Mouse (Mus musculus) heart, adult 8-10 months (tissue): ENCODE results near the gene Tmem163. TPM values are rescaled to one million over a fixed set of nuclear protein-coding genes. Genes with fewer than 3 reads are reported as not detected.

Experiments
- DNase-seq: peaks from one replicate; pipeline ENCODE4 v3.0.0; 2022; ENCODE audit warnings: low spot score
- total RNA-seq, 4 experiments: library from RNA; stranded (reverse); gene quantifications; 2 replicates each; pipeline ENCODE4 v1.2.4; 2022

The Tmem163 gene
- total RNA-seq, 4 experiments from 2014 or later, result 5.3 to 8.2 (median 6.3) TPM

GRCm38 (mm10) chr1:127568641-127569040 lies 110.7 kb downstream of the Tmem163 start:
- no peak for DNase-seq

DNA sequence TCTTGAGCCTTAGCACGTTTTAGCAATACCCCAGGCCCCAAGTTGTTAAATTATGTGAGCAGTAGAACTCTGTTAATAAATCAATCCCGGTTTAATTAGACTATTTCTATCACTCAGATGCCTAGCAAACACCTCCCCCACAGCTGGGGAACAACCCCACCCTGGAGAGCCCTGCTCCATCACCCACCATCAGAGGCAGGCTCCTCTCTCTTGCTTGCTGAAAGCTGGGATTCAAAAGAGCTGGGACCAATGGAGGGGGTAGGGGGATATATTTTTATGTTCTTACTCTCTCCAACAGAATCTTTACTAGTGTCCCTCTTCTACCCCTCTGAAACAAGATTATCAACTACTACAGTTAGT lies 122.9 kb downstream of the Tmem163 start:
- no peak for DNase-seq

DNA sequence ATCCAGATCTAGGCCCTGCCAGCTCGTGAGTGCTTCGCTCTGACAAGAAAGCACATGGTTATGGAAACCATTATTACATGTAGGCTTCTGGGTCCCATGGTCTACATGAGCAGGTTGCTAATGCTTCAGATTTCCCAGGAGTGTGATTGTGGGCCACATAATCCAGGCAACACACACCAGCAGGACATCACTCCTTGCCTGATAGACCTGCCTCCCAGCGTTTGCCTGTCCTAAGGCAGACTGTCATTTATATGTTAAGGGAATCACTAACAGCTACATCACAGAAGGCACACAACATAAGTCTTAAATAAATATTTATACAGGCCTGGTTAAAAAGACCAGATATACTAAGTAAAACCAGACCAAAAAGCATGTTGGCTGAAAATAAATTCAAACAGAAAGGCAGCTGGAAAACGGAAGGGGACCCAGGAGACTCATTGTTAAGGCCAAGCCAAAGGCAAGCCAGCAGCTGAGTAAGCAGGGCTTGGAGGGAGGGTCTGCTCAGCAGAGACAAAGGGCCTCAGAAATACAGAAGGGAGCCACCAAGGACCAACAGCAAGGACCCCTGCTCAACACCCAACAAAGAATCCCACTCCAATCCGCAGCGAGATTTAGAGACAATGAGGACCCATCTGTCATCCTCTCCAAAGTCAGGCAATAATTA lies 123.4 kb downstream of the Tmem163 start:
- no peak for DNase-seq

DNA sequence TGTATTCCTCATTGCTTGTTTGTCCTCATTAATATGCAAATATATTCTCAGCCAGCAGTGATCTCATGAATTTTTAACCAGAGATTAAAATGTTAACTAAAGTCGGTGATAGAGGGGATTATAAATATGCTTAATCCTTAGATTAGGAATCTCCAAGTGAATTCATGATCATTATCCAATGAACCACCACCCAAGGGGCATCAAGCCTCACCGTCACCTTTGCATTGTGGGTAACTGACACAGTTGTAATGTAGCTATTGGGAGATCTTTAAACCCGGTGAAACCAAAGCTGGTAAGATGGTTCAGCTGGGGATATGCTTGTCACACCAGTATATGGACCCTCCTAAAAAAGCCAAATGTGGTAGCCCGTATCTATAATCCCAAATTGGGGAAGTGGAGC lies 131.3 kb downstream of the Tmem163 start:
- DNase-seq, result no peak

DNA sequence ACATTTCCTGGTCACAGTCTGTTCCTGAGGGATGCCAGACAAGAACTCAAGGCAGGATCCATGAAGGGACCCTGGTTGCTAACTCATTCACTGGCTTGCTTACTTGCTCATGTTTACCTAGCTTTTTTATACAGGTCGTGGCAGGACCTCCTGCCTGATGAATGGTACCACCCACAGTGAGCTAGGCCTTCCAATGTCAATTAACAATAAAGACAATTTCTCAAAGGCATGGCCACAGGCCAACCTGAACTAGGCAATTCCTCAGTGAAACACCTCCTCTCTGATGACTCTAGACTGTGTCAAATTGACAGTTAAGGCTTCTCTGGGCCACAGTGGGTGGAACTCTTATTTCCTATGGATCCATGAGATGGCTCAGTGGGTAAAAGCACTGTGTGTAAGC lies 136.6 kb downstream of the Tmem163 start:
- no peak for DNase-seq

DNA sequence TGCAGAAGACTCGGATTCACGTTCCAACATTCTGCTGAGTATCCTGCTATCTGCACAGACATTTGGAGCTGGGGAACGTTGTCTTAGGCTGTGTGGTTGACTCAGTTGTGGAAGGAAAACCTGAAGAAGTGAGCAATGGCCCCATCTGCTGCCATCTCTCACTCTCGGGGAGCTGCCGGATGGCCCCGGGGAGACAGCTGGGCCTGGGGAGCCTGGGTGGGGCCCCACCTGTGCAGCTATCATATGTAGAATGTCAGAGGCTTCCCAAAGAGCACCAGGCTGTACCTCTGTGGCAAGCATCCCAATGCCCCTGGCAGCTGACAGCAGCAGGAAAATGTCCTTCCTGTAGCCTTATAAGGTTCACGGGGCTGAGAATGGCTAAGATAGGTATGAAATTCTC lies 137.4 kb downstream of the Tmem163 start:
- DNase-seq, result no peak

DNA sequence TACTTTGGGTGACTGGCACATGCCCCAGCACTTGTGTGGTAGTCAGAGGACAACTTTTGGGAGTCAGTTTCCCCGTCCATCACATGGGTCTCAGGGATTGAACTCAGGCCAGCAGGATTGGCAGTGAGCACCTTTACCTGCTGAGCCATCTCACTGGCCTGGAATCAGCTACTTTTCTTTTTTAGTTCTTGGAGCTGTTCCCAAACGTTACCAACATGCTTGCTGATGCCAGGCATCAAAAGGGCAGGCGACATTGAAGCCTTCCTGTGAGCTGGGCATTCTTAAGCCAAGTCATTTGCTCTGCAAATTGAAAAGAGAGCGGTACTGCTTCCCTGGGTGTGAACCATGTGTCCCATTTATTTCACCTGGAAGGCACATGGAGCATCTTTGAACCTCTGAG lies 137.8 kb downstream of the Tmem163 start:
- DNase-seq, result no peak

DNA sequence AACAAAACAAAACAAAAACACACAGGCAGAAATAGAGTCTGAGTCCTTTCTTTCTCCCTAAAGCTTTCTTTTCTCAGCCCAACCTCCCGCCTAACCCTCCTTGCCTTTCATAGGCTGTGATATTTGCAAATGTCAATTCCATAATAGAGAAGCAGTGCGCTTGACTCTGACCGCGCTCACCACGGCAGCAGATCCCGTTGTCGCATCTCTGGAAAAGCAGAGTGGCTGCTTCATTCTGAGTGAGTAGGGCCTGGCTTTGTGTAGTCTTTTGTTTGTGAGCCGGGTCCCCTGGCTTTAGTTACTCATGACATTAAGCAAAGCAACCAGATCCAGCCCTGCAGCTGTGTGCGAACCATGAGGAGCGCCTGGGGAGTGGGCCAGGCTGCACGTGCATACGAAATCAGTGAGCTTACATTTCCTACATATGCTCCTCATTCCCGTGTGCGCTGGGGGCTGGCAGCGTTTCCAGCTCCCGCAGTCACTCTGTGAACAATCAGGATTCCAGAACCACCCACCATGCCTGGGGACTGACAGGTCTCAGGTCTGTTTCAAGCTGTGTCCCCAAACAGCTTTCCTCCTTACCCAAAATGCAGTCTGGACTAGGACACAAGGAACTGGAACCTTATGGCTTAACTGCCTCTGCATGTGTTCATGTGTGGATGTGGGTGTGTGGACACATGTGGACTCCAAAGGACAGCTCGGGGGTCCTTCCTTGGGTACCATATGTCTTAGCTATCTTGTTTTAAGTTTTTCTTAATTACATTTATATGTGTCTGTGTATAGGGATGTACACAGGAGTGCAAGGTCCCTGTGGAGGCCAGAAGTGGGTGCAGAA lies 141.9 kb downstream of the Tmem163 start:
- DNase-seq, result no peak

GRCm38 (mm10) chr1:127536448-127536847 lies 142.9 kb downstream of the Tmem163 start:
- DNase-seq, result no peak

DNA sequence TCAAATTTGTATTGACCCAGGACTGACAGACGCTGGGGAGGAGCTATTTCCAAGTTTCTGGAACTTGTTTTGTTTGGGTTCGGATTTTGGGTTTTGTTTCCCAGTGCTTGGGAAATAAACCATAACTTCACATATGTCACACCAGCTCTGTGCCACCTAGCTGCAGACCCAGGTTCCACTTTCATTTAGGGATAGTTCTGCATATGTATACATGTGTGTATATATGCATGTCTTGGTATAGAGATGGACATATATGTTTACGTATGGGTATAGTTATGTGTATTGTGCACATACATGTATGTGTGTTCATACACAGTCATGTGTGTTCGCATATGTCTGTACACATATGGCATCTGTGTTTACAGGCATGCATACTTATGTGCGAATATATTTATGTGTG lies 147.6 kb downstream of the Tmem163 start:
- DNase-seq, result no peak

DNA sequence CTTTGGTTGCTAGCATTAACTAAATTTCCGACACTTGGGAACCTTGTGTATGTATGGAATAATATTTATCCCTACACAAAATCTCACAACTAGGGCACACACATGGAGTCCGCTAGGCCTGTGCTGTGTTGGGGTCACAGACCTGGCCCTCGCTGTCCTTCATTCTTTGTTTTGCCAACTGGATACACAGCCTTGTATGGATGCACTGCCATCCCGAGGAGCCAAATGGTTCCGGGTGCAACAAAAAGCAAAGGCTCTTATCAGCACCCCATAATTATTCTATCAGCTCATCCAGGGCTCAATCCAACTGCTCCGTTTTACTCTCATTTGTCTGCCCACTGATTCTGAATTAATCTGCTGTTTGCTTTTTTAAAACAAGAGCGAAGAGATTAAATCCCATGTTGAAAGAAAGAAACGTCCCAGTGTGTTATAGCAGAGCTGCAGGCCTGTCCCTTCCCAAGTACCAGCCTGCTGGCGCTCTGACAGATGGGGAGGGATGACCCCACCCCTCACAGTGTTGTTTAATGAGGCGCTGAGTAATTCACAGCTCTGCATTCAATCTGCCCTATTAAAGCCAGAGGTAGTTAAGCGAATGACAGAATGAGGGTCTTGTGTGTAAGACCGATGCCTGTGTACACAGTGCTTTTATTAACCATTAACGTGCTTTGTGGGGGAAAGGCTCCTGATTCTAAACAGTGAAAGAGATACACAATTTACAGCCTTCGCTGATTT lies 148.3 kb downstream of the Tmem163 start:
- DNase-seq, result no peak

DNA sequence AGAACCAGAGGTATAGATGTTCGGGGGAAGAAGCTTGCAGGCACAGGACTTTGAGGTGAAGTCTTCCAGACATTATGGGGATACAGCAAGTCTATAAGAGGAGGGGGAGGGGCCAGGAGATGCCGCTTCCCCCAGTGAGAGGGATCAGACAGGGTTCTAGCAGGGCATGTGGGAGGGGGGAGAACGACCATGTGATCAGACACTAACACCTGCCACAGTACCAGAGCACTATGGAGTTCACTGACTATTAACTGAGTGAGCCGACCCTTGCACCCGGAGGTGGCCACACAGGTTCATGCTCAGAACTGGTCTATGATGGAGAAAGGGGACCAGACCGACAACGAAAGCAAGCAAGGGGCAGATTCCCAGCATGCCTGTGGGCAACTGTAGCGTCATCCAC lies 156.0 kb downstream of the Tmem163 start:
- DNase-seq, result no peak

- no peak for DNase-seq
Observed at GRCm38 (mm10) chr1:127514888-127515287, 164.5 kb downstream of the Tmem163 start.

DNA sequence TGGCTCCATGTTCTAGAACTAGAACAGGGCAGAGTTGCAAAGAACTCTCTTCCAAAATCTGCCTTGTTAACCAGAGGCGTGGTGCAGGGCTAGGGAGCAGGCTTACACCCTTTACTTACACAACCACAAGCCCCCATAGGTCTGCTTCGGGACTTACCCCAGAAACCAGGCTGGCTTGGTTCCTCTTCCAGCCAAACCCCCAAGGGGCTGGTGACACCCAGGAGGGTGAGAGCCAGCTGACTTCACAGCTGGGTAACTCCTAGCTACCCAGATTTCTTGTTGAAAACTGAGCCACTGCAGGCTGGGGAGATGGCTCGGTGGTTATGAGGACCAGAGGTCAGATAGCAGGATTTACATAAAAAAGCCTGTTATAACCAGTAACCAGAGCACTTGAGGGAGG lies 164.9 kb downstream of the Tmem163 start:
- no peak for DNase-seq

DNA sequence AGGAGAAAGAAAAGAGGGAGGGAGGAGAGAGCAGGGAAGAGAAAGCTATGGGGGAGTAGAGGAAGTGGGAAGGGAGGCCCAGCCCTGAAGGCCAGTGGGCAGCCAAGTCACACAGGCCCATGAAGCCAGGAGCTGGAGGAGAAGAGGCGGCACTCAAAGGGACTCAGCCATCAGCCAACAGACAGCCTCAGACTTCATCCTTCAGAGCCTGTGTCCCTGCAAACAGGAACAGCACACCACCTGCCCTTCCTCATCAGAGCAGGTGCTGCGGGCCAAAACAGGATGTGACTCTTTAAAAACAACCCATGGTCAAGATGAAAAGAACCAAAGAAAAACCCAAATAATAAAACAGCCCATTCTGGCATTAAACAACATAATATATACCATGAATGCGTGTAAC lies 165.7 kb downstream of the Tmem163 start:
- DNase-seq, result no peak

DNA sequence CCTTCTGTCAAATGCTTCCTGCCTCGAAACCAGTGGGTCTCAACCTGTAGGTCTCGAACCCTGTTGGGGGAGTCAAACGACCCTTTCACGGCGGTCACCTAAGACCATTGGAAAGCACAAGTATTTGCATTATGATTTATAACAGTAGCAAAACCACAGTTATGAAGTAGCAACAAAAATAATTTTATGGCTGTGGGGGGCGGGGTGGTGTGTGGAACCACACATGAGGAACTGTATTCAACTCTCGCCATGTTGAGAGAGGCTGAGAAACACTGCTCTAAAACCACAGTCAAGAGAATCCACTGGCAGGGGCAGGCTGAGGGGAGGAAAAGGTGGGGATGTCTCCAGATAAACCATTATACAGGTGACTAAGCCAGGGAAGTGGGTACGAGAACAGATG lies 166.2 kb downstream of the Tmem163 start:
- DNase-seq, result no peak

DNA sequence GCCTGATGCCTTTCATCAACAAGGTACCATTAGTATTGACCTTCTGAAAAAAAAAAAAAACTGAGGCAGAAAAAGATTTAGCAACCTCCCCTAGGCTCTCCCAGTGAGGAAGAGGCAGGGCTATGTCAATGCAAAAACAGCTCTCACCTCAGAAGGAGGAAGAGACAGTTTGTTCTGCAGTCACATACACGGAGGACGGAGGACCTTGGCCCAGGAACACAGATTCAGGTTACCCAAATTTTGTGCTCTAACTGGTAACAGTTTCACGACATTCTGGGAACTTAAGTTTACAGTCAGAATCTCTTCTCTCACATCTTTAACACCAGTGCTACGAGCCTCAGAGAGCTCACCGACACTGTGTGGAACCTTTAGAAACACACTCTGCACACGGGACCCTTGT lies 166.6 kb downstream of the Tmem163 start:
- no peak for DNase-seq

- DNase-seq, result peak; percentile 7
Observed at GRCm38 (mm10) chr1:127511362-127511761, 168.0 kb downstream of the Tmem163 start.

DNA sequence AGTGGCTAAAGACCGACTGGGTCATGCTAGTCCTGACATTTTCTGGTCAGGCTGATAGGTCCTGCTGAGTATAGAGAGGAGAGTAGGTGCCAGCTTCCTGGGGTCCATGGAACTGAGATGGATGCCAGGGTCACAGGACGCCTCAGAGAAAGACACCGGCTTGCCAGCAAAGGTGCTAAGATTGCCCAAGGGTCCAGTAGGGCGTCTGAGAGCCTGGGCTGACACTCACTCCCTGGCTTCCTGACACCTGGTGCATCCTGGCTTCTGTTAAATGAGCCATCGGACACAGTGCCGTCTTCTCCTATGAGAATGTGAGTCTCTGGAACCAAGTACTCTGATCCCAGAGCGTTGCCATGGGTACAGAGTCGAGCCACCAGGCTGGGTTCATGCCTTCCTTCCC lies 170.4 kb downstream of the Tmem163 start:
- no peak for DNase-seq

DNA sequence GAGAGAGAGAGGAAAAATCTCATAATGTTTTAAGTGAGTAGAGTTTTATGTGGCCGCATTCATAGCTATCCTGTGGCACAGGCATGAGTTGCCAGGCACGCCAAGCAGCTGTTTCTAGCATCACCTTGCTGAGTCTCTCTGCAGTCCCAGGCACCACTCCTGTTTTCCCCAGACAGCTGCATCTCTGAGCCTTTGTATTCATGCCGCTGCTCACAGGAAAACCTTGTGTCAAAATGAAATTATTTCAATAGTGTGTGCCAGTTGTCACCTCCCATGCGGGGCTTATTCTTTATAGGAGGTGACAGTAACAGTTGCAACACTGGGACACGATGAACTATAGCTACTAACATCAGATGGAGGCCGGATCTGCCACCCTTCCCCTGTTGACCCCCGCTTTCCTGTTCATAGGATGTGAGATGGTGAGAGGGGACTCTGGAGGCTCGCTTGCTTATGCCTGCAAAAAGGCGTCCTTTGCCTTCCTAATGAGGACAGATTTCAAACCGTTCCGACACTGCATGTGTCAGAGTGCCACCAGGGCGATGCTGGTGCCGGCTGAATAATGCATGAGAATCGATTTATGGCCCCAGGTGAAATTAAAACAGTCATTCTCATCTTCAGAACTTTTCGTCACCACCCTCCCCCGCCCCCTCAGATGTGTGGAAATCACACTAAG lies 171.1 kb downstream of the Tmem163 start:
- DNase-seq, result no peak

DNA sequence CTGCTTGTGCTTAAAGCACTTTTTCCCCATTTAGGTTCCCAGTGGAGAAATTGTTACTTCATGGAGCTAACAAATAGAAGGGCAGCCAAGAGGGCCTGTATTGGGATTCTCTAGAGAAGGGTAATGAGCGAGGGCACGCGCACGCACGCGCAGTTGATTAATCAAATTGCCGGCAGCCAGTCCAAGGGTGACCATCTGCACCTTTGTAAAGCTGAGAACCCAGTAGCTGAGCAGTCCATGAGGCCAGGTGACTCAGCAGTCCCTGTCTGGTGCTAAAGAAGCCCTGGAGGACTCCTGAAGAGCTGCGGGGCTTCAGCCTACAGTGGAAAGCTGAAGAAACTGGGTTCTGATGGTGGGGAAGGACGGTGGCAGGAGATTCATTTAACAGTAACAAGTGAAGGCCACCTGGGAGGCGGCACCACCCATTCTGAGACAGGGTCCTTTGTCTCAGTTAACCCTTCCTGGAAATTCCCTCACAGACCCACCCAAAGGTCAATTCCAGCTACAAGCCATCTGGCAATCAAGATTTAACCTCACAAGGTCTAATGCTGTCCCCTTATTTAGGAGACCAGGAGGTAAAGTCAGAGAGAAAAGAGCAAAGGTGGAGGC lies 172.2 kb downstream of the Tmem163 start:
- no peak for DNase-seq

DNA sequence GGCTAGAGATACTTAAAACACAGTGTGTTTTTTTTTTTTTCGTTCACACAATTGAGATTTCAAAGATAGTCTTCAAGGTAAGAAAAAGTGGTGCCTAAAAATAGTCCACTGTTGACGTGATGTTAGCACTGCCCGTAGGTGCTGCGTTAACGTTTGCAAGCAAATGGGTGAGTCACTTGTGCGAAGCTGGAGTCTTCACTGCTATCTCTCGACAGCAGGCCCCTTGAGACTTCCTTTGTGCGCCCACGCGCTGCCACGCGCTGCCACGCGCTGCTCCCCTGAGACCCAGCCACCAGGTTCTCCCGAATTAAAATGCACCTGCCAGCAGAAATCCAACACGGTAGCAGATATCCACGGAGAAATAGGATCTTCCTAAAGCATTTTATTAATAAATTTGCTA lies 178.6 kb downstream of the Tmem163 start:
- DNase-seq, result no peak
